Mouse (Mus musculus): Measurements from ENCODE around the gene Aplf. TPM values are rescaled to one million over a fixed set of nuclear protein-coding genes. Genes with fewer than 3 reads are reported as not detected.

Aplf gene
- polyA plus RNA-seq, 1 experiment = not detected

GRCm38 (mm10) chr6:87614794-87615695, 56.9 kb downstream of the Aplf start:
- H3K27ac ChIP-seq (ENCODE audit: insufficient read depth, low read depth, low read length) = no peak overlapping the region
- no peak overlapping the region for H3K4me3 ChIP-seq (ENCODE audit: insufficient read depth, low read depth, low read length)
- 49% methylated on average over 11 of the region's 11 CpGs for WGBS
- TF ChIP-seq CTCF (IDR thresholded peaks at IDR 0.05; ENCODE audit: insufficient read depth, low read depth, low read length) = no peak
- no peak for TF ChIP-seq POLR2A (IDR thresholded peaks at IDR 0.05; ENCODE audit: insufficient read depth, low read depth, low read length)
- H3K4me1 ChIP-seq (ENCODE audit: control insufficient read depth, insufficient read depth, low read length) = no peaks in the 10 kb centered on the region

DNA sequence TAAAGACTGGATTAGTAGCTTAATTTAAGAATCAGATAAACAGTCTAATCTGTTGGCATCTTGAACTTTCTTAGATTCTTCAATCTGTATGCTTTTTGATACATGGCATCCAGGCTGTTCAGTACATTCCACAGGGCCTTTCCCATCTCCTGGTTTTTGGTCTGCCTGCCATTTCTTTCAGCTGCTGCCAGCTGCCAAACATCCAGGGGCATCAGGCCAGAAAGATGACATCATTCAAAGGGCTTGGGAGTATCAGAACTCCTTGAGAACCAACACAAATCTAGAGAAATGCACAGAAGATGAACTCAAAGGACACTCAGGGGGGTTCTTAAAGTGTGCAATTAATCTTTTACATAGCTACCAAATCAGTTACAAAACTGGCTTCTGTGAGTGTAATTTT, 72.2 kb downstream of the Aplf start:
- TF ChIP-seq POLR2A (IDR thresholded peaks at IDR 0.05; ENCODE audit: insufficient read depth, low read depth, low read length) = no peak
- TF ChIP-seq CTCF (IDR thresholded peaks at IDR 0.05; ENCODE audit: insufficient read depth, low read depth, low read length) = no peak
- no peak overlapping the region for H3K4me3 ChIP-seq (ENCODE audit: insufficient read depth, low read depth, low read length)
- H3K4me1 ChIP-seq (ENCODE audit: control insufficient read depth, insufficient read depth, low read length) = no peaks in the 10 kb centered on the region
- no peak overlapping the region for H3K27ac ChIP-seq (ENCODE audit: insufficient read depth, low read depth, low read length)

DNA sequence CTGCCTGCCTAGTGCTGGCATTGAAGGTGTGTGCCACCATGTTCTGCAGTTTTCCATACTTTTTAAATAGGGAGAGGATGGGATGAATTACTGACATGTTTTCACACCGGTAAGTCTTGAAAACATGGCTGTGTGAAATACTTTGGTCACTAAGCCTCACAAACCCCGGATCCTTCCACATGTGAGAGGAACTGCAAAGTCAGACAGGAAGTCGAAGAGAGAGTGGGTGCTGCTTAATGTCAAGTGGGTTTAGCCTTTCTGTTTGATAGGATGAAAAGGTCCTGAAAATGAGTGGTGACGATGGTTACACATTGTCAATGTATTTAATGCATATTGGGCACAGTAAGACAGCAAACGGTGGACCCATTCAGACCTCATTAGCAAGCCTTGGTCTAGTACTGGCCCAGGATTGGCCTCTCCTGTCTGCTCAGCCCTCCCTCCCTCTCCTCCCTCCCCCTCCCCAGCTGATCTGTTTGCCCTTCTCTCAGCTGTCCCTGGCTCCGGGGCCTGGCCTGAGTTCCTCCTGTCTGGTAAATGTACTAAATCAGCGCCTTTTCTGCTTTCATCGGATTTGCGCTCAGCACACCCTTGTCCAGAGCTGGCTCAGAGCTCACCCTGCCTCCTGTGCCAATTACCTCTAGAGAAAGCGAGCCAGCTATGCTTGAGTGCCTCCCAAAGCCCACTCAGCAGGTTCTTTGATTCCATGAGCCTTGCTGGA, 74.7 kb downstream of the Aplf start:
- Histone ChIP-seq H3K4me1 (ENCODE audit: control insufficient read depth, insufficient read depth, low read length) (no peaks in the 10 kb centered on the region), H3K4me3 (ENCODE audit: insufficient read depth, low read depth, low read length) (no peak overlapping the region), H3K27ac (ENCODE audit: insufficient read depth, low read depth, low read length) (no peak overlapping the region)
- TF ChIP-seq CTCF (IDR thresholded peaks at IDR 0.05; ENCODE audit: insufficient read depth, low read depth, low read length) (no peak), POLR2A (IDR thresholded peaks at IDR 0.05; ENCODE audit: insufficient read depth, low read depth, low read length) (no peak)
- WGBS = 56% methylated on average over 10 of the region's 10 CpGs

DNA sequence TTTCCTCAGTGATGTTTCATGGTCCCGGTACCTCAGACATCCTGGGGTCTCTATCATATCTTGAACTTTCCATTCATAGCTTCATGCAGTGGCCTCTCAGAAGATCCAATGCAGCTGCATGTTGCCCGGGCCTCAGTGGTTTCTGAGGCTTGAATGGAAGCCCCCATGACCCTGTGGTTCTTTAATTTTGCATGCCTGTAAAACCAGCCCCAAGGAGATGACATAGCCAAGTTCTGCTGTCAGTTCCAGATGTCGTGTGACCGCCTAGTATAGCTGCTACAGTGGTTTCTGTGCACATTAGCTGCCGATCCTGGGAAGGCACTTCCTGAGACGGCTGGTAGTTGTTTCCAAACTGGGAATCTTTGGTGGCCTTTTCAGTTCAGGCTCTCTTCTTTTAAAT, 77.8 kb downstream of the Aplf start:
- no peak overlapping the region for H3K27ac ChIP-seq (ENCODE audit: insufficient read depth, low read depth, low read length)
- peaks cover 11% of the 10 kb centered on the region for H3K4me1 ChIP-seq (ENCODE audit: control insufficient read depth, insufficient read depth, low read length)
- TF ChIP-seq POLR2A (IDR thresholded peaks at IDR 0.05; ENCODE audit: insufficient read depth, low read depth, low read length) (no peak), CTCF (IDR thresholded peaks at IDR 0.05; ENCODE audit: insufficient read depth, low read depth, low read length) (no peak)
- 89% methylated on average over 6 of the region's 6 CpGs for WGBS
- no peak overlapping the region for H3K4me3 ChIP-seq (ENCODE audit: insufficient read depth, low read depth, low read length)

- 3% methylated on average over 34 of the region's 34 CpGs for WGBS
- no peak within 1 kb of the TSS for H3K27ac ChIP-seq (ENCODE audit: insufficient read depth, low read depth, low read length)
- peaks cover 11% of the 10 kb centered on the region for H3K4me1 ChIP-seq (ENCODE audit: control insufficient read depth, insufficient read depth, low read length)
- no peak for TF ChIP-seq POLR2A (IDR thresholded peaks at IDR 0.05; ENCODE audit: insufficient read depth, low read depth, low read length)
- no peak for TF ChIP-seq CTCF (IDR thresholded peaks at IDR 0.05; ENCODE audit: insufficient read depth, low read depth, low read length)
- H3K4me3 ChIP-seq (ENCODE audit: insufficient read depth, low read depth, low read length) = peak within 1 kb of the TSS; percentile 40
Observed at GRCm38 (mm10) chr6:87590394-87591281, 81.4 kb downstream of the Aplf start, which contains the start of gene Prokr1. Gene Prokr1, minus strand, starts transcription at chr6:87590743.

GRCm38 (mm10) chr6:87589718-87590393, 82.1 kb downstream of the Aplf start:
- Histone ChIP-seq H3K4me3 (ENCODE audit: insufficient read depth, low read depth, low read length) (peak overlapping the region; percentile 40; the same call in 1 of the 2 replicates), H3K27ac (ENCODE audit: insufficient read depth, low read depth, low read length) (no peak overlapping the region), H3K4me1 (ENCODE audit: control insufficient read depth, insufficient read depth, low read length) (peaks cover 11% of the 10 kb centered on the region)
- WGBS = 31% methylated on average over 12 of the region's 12 CpGs
- TF ChIP-seq CTCF (IDR thresholded peaks at IDR 0.05; ENCODE audit: insufficient read depth, low read depth, low read length) = no peak
- no peak for TF ChIP-seq POLR2A (IDR thresholded peaks at IDR 0.05; ENCODE audit: insufficient read depth, low read depth, low read length)

DNA sequence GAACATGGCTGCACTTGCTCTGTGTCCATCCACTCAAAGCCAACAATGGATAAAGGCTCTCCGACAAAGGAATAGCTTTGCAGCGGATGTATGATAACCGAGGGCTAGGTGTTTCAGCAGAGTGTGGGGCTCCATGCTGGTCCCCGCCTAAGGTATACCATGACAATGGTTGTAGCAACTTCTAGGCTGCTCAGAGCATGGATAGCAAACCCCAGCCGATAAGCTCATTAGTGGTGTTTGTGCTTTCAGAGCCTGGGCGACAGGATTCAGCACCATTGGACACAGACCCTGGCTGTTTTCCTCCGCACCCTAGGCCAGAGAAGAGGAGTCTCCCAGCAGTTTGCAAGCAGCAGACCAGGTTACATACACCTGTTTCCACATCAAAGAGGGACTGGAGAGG, 88.0 kb downstream of the Aplf start:
- 87% methylated on average over 7 of the region's 7 CpGs for WGBS
- TF ChIP-seq CTCF (IDR thresholded peaks at IDR 0.05; ENCODE audit: insufficient read depth, low read depth, low read length) (no peak), POLR2A (IDR thresholded peaks at IDR 0.05; ENCODE audit: insufficient read depth, low read depth, low read length) (no peak)
- Histone ChIP-seq H3K4me3 (ENCODE audit: insufficient read depth, low read depth, low read length) (no peak overlapping the region), H3K4me1 (ENCODE audit: control insufficient read depth, insufficient read depth, low read length) (no peaks in the 10 kb centered on the region), H3K27ac (ENCODE audit: insufficient read depth, low read depth, low read length) (no peak overlapping the region)

GRCm38 (mm10) chr6:87583183-87583611, 88.8 kb downstream of the Aplf start:
- no peak overlapping the region for H3K27ac ChIP-seq (ENCODE audit: insufficient read depth, low read depth, low read length)
- TF ChIP-seq CTCF (IDR thresholded peaks at IDR 0.05; ENCODE audit: insufficient read depth, low read depth, low read length) (no peak), POLR2A (IDR thresholded peaks at IDR 0.05; ENCODE audit: insufficient read depth, low read depth, low read length) (no peak)
- no peaks in the 10 kb centered on the region for H3K4me1 ChIP-seq (ENCODE audit: control insufficient read depth, insufficient read depth, low read length)
- H3K4me3 ChIP-seq (ENCODE audit: insufficient read depth, low read depth, low read length) = no peak overlapping the region
- 90% methylated on average over 1 of the region's 1 CpGs for WGBS

All from olfactory bulb, adult 2 months (tissue).